9 mouse cellular contexts compared by ENCODE assay signal in genomic region chr4:102432040-102432782, GRCm38 (mm10).
DNase-seq lines count a peak whose midpoint lies in the region; ATAC-seq and TF ChIP-seq lines count a peak whose summit lies in the region.
"Had no signal": no experiment of that assay in that cellular context is flagged by ENCODE, and none has a peak within 500 bp of the region (broad histone marks: within the 10 kb centered on the region; RNA-seq: fewer than 3 reads in every experiment).

No protein-coding gene starts in this region.

- H3K9me3 ChIP-seq in kidney, embryonic 16.5 days (ENCODE audit: low read length) = no peaks in the 10 kb centered on the region
- H3K9me3 ChIP-seq in hindbrain, postnatal 0 days (ENCODE audit: low read length) = no peaks in the 10 kb centered on the region
- H3K9me3 ChIP-seq: megakaryocyte, embryonic 14.5 days had no signal

- H3K4me1 ChIP-seq in kidney, embryonic 16.5 days (ENCODE audit: insufficient read depth, low read length) = peaks cover 14% of the 10 kb centered on the region; the same call in 1 of the 2 replicates
- H3K4me1 ChIP-seq in cerebellum, adult 2 months (ENCODE audit: control insufficient read depth, insufficient read depth, low read length) = peaks cover 2% of the 10 kb centered on the region; the same call in 1 of the 2 replicates
- peaks cover 12% of the 10 kb centered on the region for H3K4me1 ChIP-seq in hindbrain, postnatal 0 days (ENCODE audit: insufficient read depth, low read length)
- H3K4me1 ChIP-seq: megakaryocyte, embryonic 14.5 days had no signal

- H3K27me3 ChIP-seq in kidney, embryonic 16.5 days (ENCODE audit: insufficient read depth, low read length) = no peaks in the 10 kb centered on the region
- H3K27me3 ChIP-seq in cerebellum, adult 2 months (ENCODE audit: control insufficient read depth, insufficient read depth, low read length) = no peaks in the 10 kb centered on the region
- H3K27me3 ChIP-seq in hindbrain, postnatal 0 days (ENCODE audit: insufficient read depth, low read length) = no peaks in the 10 kb centered on the region
- H3K27me3 ChIP-seq: megakaryocyte, embryonic 14.5 days had no signal

- ATAC-seq in kidney, embryonic 16.5 days (ENCODE audit: low FRiP score, low TSS enrichment) = no peak
- ATAC-seq in hindbrain, postnatal 0 days = no peak

- H3K27ac ChIP-seq in kidney, embryonic 16.5 days (ENCODE audit: low read length) = no peak overlapping the region
- H3K27ac ChIP-seq in cerebellum, adult 2 months (ENCODE audit: insufficient read depth, low read length) = peak overlapping the region; percentile 31; the same call in 1 of the 2 replicates
- peak overlapping the region; percentile 26; the same call in 1 of the 2 replicates for H3K27ac ChIP-seq in hindbrain, postnatal 0 days

- no peak for TF ChIP-seq CTCF in cerebellum, adult 2 months (IDR thresholded peaks at IDR 0.05; ENCODE audit: borderline replicate concordance, insufficient read depth, low read depth, low read length)
- no peak for TF ChIP-seq CTCF in hindbrain, postnatal 0 days (IDR thresholded peaks at IDR 0.05; ENCODE audit: low read depth)

- no peaks in the 10 kb centered on the region for H3K36me3 ChIP-seq in kidney, embryonic 16.5 days (ENCODE audit: insufficient read depth, low read length)
- H3K36me3 ChIP-seq in hindbrain, postnatal 0 days (ENCODE audit: insufficient read depth, low read length) = no peaks in the 10 kb centered on the region

- peak; percentile 26 for DNase-seq in adrenal gland, adult 2 months
- no peak for DNase-seq in adrenal gland, adult 18-20 months (ENCODE audit: low spot score in 2 of 2)
- DNase-seq in kidney, postnatal 10 days = peak; percentile 15
- DNase-seq in cerebellum, adult 2 months = peak; percentile 51 to 73
- DNase-seq in hindbrain, postnatal 0 days (ENCODE audit: low spot score) = peak; percentile 55
- DNase-seq in thymus, adult 18-20 months = no peak
- no peak for DNase-seq in urinary bladder, postnatal 4 days (ENCODE audit: low spot score in 2 of 2)

- no peak overlapping the region for H3K9ac ChIP-seq in kidney, embryonic 16.5 days (replicated peaks; ENCODE audit: low read length)
- no peak overlapping the region for H3K9ac ChIP-seq in hindbrain, postnatal 0 days (replicated peaks; ENCODE audit: low read length)

- H3K4me3 ChIP-seq in kidney, embryonic 16.5 days (ENCODE audit: low read length) = no peak overlapping the region
- no peak overlapping the region for H3K4me3 ChIP-seq in cerebellum, adult 2 months (replicated peaks; ENCODE audit: insufficient read depth, low read depth, low read length)
- no peak overlapping the region for H3K4me3 ChIP-seq in hindbrain, postnatal 0 days (ENCODE audit: low read length)
- H3K4me3 ChIP-seq: megakaryocyte, embryonic 14.5 days had no signal

- TF ChIP-seq POLR2A in cerebellum, adult 2 months (IDR thresholded peaks at IDR 0.05; ENCODE audit: borderline replicate concordance, insufficient read depth, low read length) = no peak

- no peak overlapping the region for H3K4me2 ChIP-seq in kidney, embryonic 16.5 days (replicated peaks; ENCODE audit: low read depth, low read length)
- H3K4me2 ChIP-seq in hindbrain, postnatal 0 days (ENCODE audit: low read depth, low read length) = peak overlapping the region; percentile 21

- WGBS in kidney, embryonic 16.5 days = 17% methylated on average over 9 of the region's 9 CpGs
- WGBS in cerebellum, adult 2 months = 8% methylated on average over 9 of the region's 9 CpGs
- 22% methylated on average over 9 of the region's 9 CpGs for WGBS in hindbrain, postnatal 0 days

Comparison
In these comparisons a context has a peak if more than half of its experiments do, and no peak if none do; other contexts are left out.
1. DNase-seq: peak in adrenal gland, adult 2 months (single experiment), kidney, postnatal 10 days (single experiment), cerebellum, adult 2 months (2 of 2) and hindbrain, postnatal 0 days (single experiment); none in adrenal gland, adult 18-20 months (0 of 2), thymus, adult 18-20 months (0 of 2) and urinary bladder, postnatal 4 days (0 of 2).